Mouse (Mus musculus) heart, adult 8-10 months (tissue): ENCODE measurements around the gene Fam208a. TPM values are rescaled to one million over a fixed set of nuclear protein-coding genes. Genes with fewer than 3 reads are reported as not detected.

ENCODE experiments used
- DNase-seq: peaks from one replicate; pipeline ENCODE4 v3.0.0; 2022; ENCODE audit warnings: low spot score
- microRNA-seq: library from miRNA; unstranded; fragments of <30 nt; microRNA quantifications from one replicate; pipeline ENCODE4 v1.2.0, GENCODE M21; 2022
- total RNA-seq, 4 experiments: library from RNA; stranded (reverse); gene quantifications; 2 replicates each; pipeline ENCODE4 v1.2.4; 2022

Gene Fam208a
- total RNA-seq, 4 experiments from 2014 or later = 9.2 to 10.5 (median 9.8) TPM

DNA sequence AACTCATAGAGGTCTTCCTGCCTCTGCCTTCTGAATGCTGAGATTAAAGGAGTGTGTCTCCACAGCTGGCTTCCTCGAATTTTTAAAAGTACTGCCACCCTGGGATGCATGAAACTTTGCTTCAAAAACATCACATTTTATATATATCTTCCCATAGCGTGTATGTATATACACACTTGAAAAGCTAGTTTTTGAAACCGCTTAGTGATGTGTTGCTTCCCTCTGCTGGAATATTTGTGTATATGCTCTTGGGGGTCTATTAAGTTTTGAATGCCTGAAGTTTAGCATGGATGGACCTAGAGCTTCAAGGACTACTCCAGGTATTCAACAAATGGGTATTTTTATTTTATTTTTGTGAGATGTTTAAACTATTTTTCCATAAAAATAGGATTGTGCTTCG lies 14.7 kb upstream of the Fam208a start:
- peak; percentile 40 for DNase-seq

DNA sequence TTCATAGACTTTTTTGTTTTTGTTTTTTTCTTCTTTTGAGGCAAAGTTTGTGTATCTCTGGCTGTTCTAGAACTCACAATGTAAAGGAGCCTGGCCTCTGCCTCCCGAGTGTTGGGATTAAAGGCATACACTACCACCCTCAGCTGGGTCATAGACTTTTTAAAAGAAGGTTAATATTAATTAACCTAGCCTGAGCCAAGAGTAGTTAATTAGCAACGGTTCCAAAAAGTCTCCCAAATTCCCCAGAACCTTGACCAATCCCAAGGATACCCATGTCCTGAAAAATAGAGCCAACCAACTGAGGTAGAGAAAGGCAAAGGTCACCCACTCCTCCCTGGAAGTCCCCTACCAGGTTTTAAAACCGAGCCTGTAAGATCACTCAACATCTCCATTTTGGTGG lies 7.8 kb upstream of the Fam208a start:
- DNase-seq = no peak

DNA sequence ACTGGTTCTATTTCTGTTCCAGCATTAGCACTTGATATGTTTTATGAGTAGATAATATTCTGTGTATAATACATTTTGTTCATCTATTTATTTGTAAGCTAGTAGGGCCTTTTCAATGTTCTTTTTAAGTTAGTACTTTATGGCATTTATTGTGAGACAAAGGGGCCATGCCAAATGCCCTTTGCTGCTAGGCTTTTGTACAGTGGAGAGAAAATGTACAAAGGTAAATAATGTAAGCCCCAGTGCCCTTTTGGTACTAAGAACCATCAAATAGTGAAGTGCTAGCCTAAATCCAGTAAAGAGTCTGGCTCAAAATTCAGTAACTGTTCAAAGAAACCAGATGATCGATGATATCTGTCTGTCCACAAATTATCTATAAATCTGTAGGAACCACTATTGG lies 6.3 kb upstream of the Fam208a start:
- no peak for DNase-seq

DNA sequence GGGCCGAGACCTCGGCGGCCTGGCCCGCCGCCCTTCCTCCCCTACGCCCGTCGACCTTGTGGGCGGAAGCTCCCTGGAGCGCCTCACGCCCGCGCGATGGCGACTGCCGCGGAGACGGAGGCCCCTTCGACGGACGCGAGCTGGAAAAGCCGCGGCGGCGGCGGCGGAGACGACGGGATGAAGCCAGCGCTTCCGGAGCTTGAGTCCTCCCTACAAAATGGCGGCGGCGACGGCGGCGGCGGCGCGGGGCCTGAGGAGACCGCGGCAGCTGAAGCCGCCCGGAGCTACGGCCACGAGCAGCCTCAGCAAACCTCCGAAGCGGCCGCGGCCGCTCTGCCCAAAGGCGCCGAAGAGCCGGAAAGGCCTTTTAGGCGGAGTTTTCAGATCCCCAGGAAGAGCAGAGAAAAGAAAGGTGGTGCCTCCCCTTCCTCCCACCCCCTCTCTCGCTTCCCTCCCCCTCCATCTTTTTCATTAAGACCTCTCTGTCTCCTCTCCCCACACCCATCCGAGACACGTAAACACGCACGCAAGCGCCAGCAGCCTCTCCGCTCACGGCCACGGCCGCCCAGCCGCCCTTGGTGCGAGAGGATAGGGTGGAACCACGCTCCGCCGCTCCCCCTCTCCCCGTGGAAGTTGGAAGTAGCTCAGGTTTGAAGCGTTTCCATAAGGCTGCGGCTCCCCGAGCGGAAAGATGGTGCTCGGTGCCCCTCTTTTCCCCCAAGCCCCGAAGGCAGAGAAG lies 508 bp downstream of the Fam208a start:
- DNase-seq = peak; percentile 83

DNA sequence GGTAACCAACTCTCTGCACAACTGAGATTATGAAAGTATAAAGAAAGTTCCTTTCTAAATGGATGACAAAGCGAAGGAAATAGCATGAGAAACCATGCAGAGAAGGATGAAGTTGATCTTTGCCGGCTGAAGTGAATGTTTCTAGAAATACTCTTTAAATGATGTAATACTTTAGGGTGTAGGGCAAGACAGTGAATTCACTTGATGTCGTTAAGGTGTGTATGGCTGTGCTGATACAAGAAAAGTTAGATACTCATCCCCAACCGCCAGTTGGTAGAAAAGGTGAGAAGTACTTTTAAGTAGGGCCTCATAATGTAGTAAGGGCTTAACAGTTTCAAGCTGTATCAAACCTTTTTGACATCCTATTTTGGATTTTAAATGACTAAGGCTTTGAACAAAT lies 1.6 kb downstream of the Fam208a start:
- no peak for DNase-seq

DNA sequence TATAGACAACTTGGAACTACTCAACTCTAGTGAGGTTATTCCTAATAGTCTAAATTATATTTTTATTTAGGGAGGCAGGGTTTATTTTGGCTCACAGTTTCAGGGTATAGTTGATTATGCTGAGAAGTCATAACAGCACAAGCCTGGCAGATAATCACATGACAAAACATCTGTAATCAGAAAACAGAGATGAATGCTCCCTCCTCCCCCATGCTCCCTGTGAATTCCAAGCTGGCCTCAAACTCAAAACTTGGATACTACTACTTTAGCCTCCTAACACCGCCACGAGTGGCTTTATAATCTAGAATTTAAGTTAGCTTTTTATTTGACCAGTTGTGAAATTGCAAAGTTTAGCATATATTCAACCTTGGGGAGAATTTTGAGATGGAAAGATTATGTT lies 3.4 kb downstream of the Fam208a start:
- no peak for DNase-seq

DNA sequence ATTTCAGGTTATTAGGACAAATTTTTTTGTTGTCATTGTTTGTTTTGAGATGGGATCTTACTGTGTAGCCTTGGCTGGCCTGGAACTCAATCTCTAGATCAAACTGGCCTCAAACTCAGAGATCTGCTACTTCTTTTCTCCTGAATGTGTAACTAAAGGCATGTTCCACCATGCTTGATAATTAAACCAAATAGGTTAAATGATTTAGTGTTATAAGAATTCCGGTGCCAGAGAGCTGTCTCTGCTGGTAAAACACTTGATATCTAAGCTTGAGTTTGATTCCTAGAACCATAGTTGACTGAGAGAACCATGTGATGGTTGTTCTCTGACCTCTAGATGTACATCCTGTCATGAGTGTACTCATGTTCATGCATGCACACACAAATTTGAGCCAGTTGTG lies 7.5 kb downstream of the Fam208a start:
- DNase-seq = no peak

DNA sequence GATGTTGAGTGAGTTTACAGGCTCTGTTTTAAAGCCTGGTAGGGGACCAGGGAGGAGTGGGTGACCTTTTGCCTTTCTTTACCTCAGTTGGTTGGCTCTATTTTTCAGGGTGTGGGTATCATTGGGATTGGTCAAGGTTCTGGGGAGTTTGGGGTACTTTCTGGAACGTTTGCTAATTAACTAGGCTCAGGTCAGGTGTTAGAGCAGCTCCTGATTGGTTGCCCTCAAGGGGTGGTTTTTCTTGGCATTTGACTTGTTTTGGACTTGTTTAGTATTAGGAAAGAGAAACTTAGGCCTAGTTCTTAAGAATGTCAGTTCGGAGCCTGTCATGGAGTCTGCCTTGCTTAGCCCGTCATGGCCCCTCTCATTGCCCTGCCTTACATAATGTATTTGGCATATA lies 8.2 kb downstream of the Fam208a start:
- DNase-seq = no peak

DNA sequence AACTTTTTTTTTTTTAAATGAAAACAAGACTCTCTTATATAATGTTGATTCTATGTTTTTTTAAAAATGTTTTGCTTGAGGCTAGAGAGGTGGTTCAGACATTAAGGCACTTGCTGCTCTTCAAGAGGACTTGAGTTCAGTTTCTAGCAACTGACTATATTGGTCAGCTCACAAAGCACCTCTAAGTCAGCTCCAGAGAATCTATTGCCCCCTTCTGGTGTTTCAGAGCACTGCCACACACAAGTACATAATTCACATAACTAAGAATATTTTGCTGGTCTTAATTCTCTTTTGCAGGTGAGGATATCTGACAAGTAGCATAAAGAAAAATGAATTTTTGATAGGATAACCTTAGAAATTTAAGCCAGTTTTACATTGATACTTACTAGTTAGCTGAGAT lies 12.3 kb downstream of the Fam208a start:
- DNase-seq = no peak

DNA sequence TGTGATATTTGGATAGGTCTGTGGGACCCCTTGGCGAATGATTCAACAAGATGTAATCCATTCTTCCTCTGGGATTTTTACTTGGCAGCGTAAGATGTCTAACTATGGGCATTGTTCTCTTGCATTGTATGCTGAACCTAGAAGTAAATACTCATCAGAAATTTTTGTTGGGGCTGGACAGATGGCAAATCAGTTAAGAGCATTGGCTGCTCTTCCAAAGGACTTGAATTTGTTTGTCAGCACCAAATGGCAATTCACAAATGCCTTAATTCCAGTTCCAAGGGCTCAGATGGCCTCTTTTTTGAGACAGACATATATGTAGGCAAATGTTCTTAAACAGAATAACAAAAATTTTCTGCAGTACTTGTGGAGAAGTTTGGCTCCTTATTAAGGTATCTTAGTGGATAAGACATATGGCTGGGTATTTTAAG lies 16.2 kb downstream of the Fam208a start:
- DNase-seq = no peak

DNA sequence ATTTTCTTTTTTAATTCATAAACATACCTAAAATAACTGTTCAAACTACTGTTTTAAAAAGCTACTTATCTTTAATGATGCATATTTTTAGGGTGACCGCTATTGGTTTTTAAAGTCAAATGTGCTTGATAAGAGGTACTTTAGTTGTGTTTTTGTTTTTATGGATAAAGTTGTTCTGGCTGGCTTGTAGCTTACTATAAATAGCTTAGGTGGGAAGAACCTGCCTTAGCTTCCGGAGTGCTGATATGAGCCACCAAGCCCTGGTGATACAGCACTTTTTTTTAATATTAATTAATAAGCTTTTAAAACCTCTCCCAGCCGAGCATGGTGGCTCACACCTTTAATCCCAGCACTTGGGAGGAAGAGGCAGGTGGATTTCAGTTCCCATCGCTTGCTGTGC lies 18.3 kb downstream of the Fam208a start:
- DNase-seq = no peak

DNA sequence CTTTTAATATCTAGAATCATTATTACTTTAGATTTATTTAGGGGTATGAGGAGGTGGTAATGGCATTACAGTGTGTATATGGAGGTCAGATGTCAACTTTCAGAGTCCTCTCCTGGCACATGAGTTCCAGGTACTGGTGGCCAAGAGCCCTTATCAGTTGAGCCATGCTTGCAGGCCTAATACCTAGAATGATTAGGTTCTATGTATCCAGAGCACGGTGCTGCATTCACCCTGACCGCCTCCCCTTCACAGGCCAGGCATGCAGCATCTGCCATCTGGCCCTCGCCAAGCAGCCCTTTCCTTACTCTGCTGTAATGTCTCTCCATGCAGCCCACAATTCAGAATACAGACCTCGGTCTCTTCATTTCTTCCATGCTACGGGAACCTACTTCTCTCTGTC lies 62.8 kb downstream of the Fam208a start:
- no peak for DNase-seq

DNA sequence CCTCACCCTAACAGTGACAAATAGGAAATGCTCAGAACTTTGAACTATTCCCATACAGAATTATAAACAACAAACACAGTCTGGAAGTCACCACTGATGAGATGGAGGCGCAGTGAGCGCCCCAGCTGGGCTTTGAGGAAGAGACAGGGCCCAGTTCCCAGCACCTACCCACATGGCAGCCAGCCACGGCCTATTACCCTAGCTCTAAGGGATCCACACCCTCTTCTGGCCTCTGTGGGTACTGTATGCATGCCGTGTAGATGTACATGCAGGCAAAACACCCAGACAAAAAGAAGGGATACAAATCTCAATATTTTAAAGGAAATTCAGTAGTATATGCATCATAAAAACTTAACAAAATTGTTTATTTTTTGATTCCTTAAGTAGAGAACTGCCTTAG lies 64.9 kb downstream of the Fam208a start:
- no peak for DNase-seq

DNA sequence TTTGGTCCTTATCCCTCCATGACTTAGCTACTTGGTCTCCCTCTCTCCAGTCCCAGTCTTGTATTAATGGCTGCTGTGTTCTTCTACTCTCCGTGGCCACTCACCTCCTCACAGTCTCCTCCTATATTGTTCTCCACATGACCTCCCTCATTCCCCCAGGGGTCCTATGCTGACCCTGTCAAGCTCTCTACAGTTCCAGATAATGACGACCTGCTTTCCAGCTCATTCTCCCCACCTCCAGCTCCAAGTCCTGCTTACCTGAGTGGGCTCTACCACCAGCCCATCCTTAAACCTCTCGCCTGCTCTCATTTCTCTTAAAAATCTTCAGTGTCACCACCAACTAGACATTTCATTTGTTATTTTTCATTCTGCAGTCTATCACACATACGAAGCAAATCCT lies 72.5 kb downstream of the Fam208a start:
- no peak for DNase-seq

DNA sequence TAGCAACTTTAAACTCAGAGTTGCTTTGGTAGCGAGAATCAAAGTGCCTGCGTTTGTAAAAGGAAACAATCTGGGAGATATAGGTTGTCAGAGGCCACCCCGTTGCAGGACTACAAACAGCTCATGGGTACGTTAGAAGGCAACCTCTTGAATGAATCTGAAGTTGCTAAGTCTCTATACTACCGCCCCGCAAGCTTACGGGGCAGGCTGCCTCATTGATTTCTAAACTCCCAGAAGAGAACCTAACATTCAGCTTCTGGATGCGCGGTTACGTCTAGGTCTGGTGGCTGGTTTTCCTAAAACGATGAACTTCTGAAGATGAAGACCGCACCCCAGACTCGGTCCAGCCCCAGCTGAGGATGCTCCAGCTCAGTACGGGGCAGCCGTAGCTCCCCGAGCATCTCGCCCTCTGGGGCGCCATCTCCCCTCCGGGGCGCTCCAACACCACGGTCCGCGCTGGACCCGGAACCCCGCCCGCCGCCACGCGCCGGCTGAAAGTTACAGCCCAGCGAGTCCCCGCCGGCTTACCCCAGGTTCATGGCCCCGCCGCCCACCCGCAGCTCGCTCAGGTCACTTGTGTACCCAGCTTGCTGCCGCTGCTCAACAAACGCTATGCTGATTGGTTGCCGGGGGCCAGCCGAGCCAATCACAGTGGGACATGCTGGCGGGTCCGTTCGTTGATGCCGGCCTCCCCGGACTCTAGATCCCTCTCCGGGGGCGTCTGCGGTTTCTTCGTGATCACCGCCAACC lies 79.4 kb downstream of the Fam208a start, which contains the start of gene Ccdc66:
Gene Ccdc66 (minus strand): TSS at position 567 of the 750 bp plus-strand sequence.
- DNase-seq = peak; percentile 99

DNA sequence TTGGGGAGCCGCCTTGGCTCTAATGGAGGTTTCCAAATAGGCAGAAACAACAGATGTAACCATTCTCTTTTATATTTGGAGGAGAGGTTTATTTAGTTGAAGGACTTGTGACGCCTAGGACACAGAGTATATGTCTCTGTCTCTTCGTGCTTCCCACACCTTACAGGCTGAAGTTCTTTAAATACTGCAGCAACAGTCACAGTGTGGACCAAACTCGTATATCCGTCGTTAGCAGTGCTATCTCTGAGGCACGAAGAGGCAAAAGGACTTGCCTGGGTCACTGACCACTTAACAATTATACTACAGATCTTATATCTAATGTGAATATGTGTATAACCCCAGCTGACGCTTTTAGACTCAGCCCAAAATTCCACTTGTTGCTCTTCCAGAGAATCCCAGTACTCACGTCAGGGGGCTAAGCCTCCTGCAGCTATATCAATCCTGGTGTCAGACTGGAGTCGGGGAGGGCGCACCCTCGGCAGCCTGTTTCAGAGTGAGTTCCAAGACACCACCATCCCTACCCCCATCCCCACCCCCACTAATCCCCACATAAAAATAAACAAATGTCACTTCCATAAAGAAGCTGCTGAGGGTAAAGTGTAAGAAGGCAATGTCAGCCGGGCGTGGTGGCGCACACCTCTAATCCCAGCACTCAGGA lies 80.1 kb downstream of the Fam208a start:
- DNase-seq = no peak

DNA sequence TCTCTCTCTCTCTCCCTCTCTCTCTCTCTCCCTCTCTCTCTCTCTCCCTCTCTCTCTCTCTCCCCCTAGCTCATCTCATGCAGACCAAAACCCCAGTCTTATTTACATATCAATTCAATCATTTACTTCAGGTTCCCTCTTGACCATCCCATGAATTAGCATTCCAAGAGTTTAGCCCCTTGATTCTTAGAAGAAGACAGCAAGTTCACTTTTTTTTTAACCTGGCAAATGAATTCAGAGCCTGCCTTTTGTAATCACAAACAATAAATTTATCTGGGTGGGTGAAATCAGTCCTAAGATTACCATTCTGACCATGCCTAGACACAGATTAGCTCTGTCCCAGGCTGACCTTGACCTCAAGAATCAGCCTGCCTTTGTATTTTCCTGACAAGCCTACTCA lies 95.9 kb downstream of the Fam208a start:
- DNase-seq = no peak

Small RNA genes within 50 kb of the gene (microRNA-seq; reads per million reads assigned to microRNA genes)
- gene Gm23633 = not detected

Other genes starting within 250 kb of the Fam208a start
- 10 to 100 TPM in 2 of 4 experiments, 1 to 10 TPM in 2; 8.4 to 10.7 (median 9.5) TPM for gene Ccdc66, start 79.6 kb downstream of the Fam208a start, total RNA-seq
- 1 to 10 TPM; 1.0 to 1.2 (median 1.1) TPM for gene Erc2, start 193.6 kb downstream of the Fam208a start, total RNA-seq